In the genomic region with DNA sequence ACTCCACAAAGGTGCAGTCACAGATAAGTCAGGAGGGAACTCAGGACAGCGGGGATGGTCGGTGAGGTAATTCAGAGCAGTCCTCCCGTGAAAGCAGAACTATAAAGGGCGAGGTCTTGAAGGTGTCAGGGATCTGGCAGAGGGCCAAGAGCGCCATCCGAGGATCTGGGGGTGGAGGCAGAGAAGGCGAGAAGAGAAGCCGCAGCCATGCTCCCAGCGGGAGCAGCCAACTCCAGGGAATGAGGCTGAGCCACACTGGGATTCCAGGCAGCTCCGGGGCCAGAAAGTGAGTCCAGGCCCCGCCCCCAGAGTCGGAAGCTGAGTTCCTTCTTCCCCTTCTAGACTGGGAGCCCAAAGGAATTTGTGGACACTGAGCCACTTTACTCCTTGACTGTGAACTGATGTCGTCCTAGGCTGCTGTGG, we compare ENCODE assay signal across 8 mouse cellular contexts. TPM values are rescaled to one million over a fixed set of nuclear protein-coding genes. Genes with fewer than 3 reads are reported as not detected.
DNase-seq lines count a peak whose midpoint lies in the region; ATAC-seq lines count a peak whose summit lies in the region.

No protein-coding gene starts in this region.

- H3K4me3 ChIP-seq in forebrain, embryonic 15.5 days: 0 out of 2 replicates have a peak overlapping the region, but pooled peaks have one; percentile 2
- H3K4me3 ChIP-seq in hindbrain, embryonic 16.5 days (ENCODE audit: low read length): no peak overlapping the region
- H3K4me3 ChIP-seq in liver, embryonic 12.5 days: peak overlapping the region; percentile 23
- no peak overlapping the region for H3K4me3 ChIP-seq in neural tube, embryonic 11.5 days (ENCODE audit: low read depth, low read length)

- peak overlapping the region; percentile 32 for H3K4me2 ChIP-seq in forebrain, embryonic 15.5 days (replicated peaks)
- peak overlapping the region; percentile 30 for H3K4me2 ChIP-seq in hindbrain, embryonic 16.5 days (ENCODE audit: low read length)
- H3K4me2 ChIP-seq in liver, embryonic 12.5 days: peak overlapping the region; percentile 40
- peak overlapping the region; percentile 22 for H3K4me2 ChIP-seq in neural tube, embryonic 11.5 days (ENCODE audit: low read depth)

- peaks cover 6% of the 10 kb centered on the region for H3K4me1 ChIP-seq in forebrain, embryonic 15.5 days
- peaks cover 6% of the 10 kb centered on the region; the same call in 1 of the 2 replicates for H3K4me1 ChIP-seq in hindbrain, embryonic 16.5 days (ENCODE audit: control insufficient read depth, insufficient read depth, low read depth, low read length)
- H3K4me1 ChIP-seq in liver, embryonic 12.5 days: no peaks in the 10 kb centered on the region
- H3K4me1 ChIP-seq in neural tube, embryonic 11.5 days (ENCODE audit: control insufficient read depth, insufficient read depth, low read length): no peaks in the 10 kb centered on the region

- H3K9ac ChIP-seq in forebrain, embryonic 15.5 days (replicated peaks): no peak overlapping the region
- H3K9ac ChIP-seq in hindbrain, embryonic 16.5 days (ENCODE audit: low read depth, low read length): no peak overlapping the region
- H3K9ac ChIP-seq in liver, embryonic 12.5 days: no peak overlapping the region
- peak overlapping the region; percentile 22 for H3K9ac ChIP-seq in neural tube, embryonic 11.5 days (ENCODE audit: low read length)

- DNase-seq in right cerebral cortex, adult 2 months (ENCODE audit: low spot score in 2 of 2): peak; percentile 22 to 38
- DNase-seq in right cerebral cortex, adult 18-20 months: no peak
- peak; percentile 41 for DNase-seq in neural tube, embryonic 11.5 days (ENCODE audit: low spot score)
- DNase-seq in B cell, adult 2 months: no peak

- ATAC-seq in forebrain, embryonic 15.5 days (replicated peaks): 0 out of 2 replicates have a peak, but pooled peaks have one; percentile 23
- peak; percentile 57 for ATAC-seq in hindbrain, embryonic 16.5 days
- ATAC-seq in liver, embryonic 12.5 days: no peak
- ATAC-seq in neural tube, embryonic 11.5 days (ENCODE audit: insufficient read depth, low FRiP score, low TSS enrichment): no peak
- no peak for ATAC-seq in CD4-positive, CD25-positive, alpha-beta regulatory T cell, adult 4 months

- no peaks in the 10 kb centered on the region for H3K9me3 ChIP-seq in forebrain, embryonic 15.5 days
- no peaks in the 10 kb centered on the region for H3K9me3 ChIP-seq in hindbrain, embryonic 16.5 days (ENCODE audit: control insufficient read depth, low read length)
- no peaks in the 10 kb centered on the region for H3K9me3 ChIP-seq in liver, embryonic 12.5 days (replicated peaks)
- H3K9me3 ChIP-seq in neural tube, embryonic 11.5 days (ENCODE audit: control insufficient read depth, low read length): no peaks in the 10 kb centered on the region

- no peaks in the 10 kb centered on the region for H3K27me3 ChIP-seq in forebrain, embryonic 15.5 days
- no peaks in the 10 kb centered on the region for H3K27me3 ChIP-seq in hindbrain, embryonic 16.5 days (replicated peaks; ENCODE audit: control insufficient read depth, insufficient read depth, low read length)
- no peaks in the 10 kb centered on the region for H3K27me3 ChIP-seq in liver, embryonic 12.5 days (replicated peaks)
- no peaks in the 10 kb centered on the region for H3K27me3 ChIP-seq in neural tube, embryonic 11.5 days (ENCODE audit: control insufficient read depth, insufficient read depth, low read length)

- H3K27ac ChIP-seq in forebrain, embryonic 15.5 days (replicated peaks): no peak overlapping the region
- no peak overlapping the region for H3K27ac ChIP-seq in hindbrain, embryonic 16.5 days (ENCODE audit: low read depth, low read length)
- H3K27ac ChIP-seq in liver, embryonic 12.5 days: no peak overlapping the region
- H3K27ac ChIP-seq in neural tube, embryonic 11.5 days (ENCODE audit: low read depth, low read length): no peak overlapping the region

- no peaks in the 10 kb centered on the region for H3K36me3 ChIP-seq in forebrain, embryonic 15.5 days
- H3K36me3 ChIP-seq in hindbrain, embryonic 16.5 days (ENCODE audit: control insufficient read depth, insufficient read depth, low read length): no peaks in the 10 kb centered on the region
- no peaks in the 10 kb centered on the region for H3K36me3 ChIP-seq in liver, embryonic 12.5 days
- H3K36me3 ChIP-seq in neural tube, embryonic 11.5 days (ENCODE audit: control insufficient read depth, insufficient read depth, low read length): no peaks in the 10 kb centered on the region

- 5% methylated on average over 13 of the region's 13 CpGs for WGBS in forebrain, embryonic 15.5 days
- 10% methylated on average over 13 of the region's 13 CpGs for WGBS in hindbrain, embryonic 16.5 days
- WGBS in liver, embryonic 12.5 days (ENCODE audit: insufficient replicate concordance): 9% methylated on average over 13 of the region's 13 CpGs
- 8% methylated on average over 13 of the region's 13 CpGs for WGBS in neural tube, embryonic 11.5 days

RNA-seq across cellular contexts. Expression of gene Tjp1, which starts 41.3 kb away (rescaled TPM):
- polyA plus RNA-seq in forebrain, embryonic 15.5 days (2015; fragmentation: Nextera tagmentation; extraction: Ambion mirVana): 21.9 and 23.2 TPM in 2 replicates
- polyA plus RNA-seq in hindbrain, embryonic 16.5 days (2015; fragmentation: Nextera tagmentation; extraction: Ambion mirVana): 24.5 and 29.1 TPM in 2 replicates
- 7.0 and 7.9 TPM in 2 replicates for polyA plus RNA-seq in liver, embryonic 12.5 days (2016; fragmentation: Nextera tagmentation; extraction: Ambion mirVana)
- 24.6 and 27.8 TPM in 2 replicates for polyA plus RNA-seq in neural tube, embryonic 11.5 days (2014; fragmentation: Nextera tagmentation; extraction: Ambion mirVana)
- not detected for polyA plus RNA-seq in CD4-positive, CD25-positive, alpha-beta regulatory T cell, adult 4 months (2017; shearing (Covaris generic))

Comparison
In these comparisons a context has a peak if more than half of its experiments do, and no peak if none do; other contexts are left out.
1. DNase-seq: peak in right cerebral cortex, adult 2 months (2 of 2) and neural tube, embryonic 11.5 days (single experiment); none in right cerebral cortex, adult 18-20 months (single experiment) and B cell, adult 2 months (0 of 2).
2. ATAC-seq: peak in forebrain, embryonic 15.5 days (single experiment) and hindbrain, embryonic 16.5 days (single experiment); none in liver, embryonic 12.5 days (single experiment), neural tube, embryonic 11.5 days (single experiment) and CD4-positive, CD25-positive, alpha-beta regulatory T cell, adult 4 months (single experiment).
3. H3K4me3 ChIP-seq: peak in forebrain, embryonic 15.5 days (single experiment) and liver, embryonic 12.5 days (single experiment); none in hindbrain, embryonic 16.5 days (single experiment) and neural tube, embryonic 11.5 days (single experiment).
4. Peak in every context shown above with its lines, with median percentiles within 50 percentile points of each other: H3K4me2 ChIP-seq.